Mouse (Mus musculus) NIH3T3 (cell line): ENCODE measurements around the gene Gm960.
"Not testable (repeated sequence)": the region's sequence is repeated elsewhere in the genome, so short reads cannot be mapped to it uniquely, and the experiment has no call there.

Experiments used
- DNase-seq: peaks from one replicate; pipeline ENCODE4 v3.0.0-alpha.2; 2012; ENCODE audit warnings: low read depth

The Gm960 gene

GRCm38 (mm10) chr19:4589081-4589480, 109.4 kb downstream of the Gm960 start:
- no peak for DNase-seq

GRCm38 (mm10) chr19:4588430-4588829, 110.0 kb downstream of the Gm960 start:
- DNase-seq = no peak

- DNase-seq = no peak
Measured at GRCm38 (mm10) chr19:4587426-4587825, 111.0 kb downstream of the Gm960 start.

GRCm38 (mm10) chr19:4586783-4587182, 111.7 kb downstream of the Gm960 start:
- not testable (repeated sequence) for DNase-seq

GRCm38 (mm10) chr19:4583856-4584255, 114.6 kb downstream of the Gm960 start:
- no peak for DNase-seq

- DNase-seq = no peak
Measured at GRCm38 (mm10) chr19:4579296-4579695, 119.2 kb downstream of the Gm960 start.

- DNase-seq = no peak
Measured at GRCm38 (mm10) chr19:4578799-4579198, 119.7 kb downstream of the Gm960 start.
